Mouse (Mus musculus) skeletal muscle tissue, adult 2 months (tissue): ENCODE data around the gene Camta1.

Experiments
- DNase-seq: peaks from one replicate; pipeline ENCODE4 v3.0.0-alpha.2; 2012; ENCODE audit warnings: low read depth, low spot score

The Camta1 gene

GRCm38 (mm10) chr4:151386701-151387451 is 474.8 kb downstream of the Camta1 start:
- DNase-seq: no peak

GRCm38 (mm10) chr4:151385985-151386700 is 475.5 kb downstream of the Camta1 start:
- no peak for DNase-seq

- no peak for DNase-seq
Observed at GRCm38 (mm10) chr4:151377731-151378130, 483.9 kb downstream of the Camta1 start.

GRCm38 (mm10) chr4:151376234-151376633 is 485.4 kb downstream of the Camta1 start:
- no peak for DNase-seq

GRCm38 (mm10) chr4:151372855-151373566 is 488.7 kb downstream of the Camta1 start:
- DNase-seq: no peak

- no peak for DNase-seq
Observed at GRCm38 (mm10) chr4:151366941-151367545, 494.6 kb downstream of the Camta1 start.

GRCm38 (mm10) chr4:151360976-151361673 is 500.6 kb downstream of the Camta1 start:
- DNase-seq: no peak

GRCm38 (mm10) chr4:151355505-151355904 is 506.2 kb downstream of the Camta1 start:
- no peak for DNase-seq

- DNase-seq: no peak
Observed at GRCm38 (mm10) chr4:151352791-151353190, 508.9 kb downstream of the Camta1 start.

GRCm38 (mm10) chr4:151352249-151352648 is 509.4 kb downstream of the Camta1 start:
- DNase-seq: no peak

GRCm38 (mm10) chr4:151351757-151352156 is 509.9 kb downstream of the Camta1 start:
- no peak for DNase-seq

- no peak for DNase-seq
Observed at GRCm38 (mm10) chr4:151347620-151348019, 514.1 kb downstream of the Camta1 start.

- no peak for DNase-seq
Observed at GRCm38 (mm10) chr4:151346673-151347072, 515.0 kb downstream of the Camta1 start.

GRCm38 (mm10) chr4:151344811-151345210 is 516.9 kb downstream of the Camta1 start:
- DNase-seq: no peak

- no peak for DNase-seq
Observed at GRCm38 (mm10) chr4:151339421-151339820, 522.3 kb downstream of the Camta1 start.

- DNase-seq: no peak
Observed at GRCm38 (mm10) chr4:151338931-151339330, 522.7 kb downstream of the Camta1 start.

- DNase-seq: no peak
Observed at GRCm38 (mm10) chr4:151337543-151337942, 524.1 kb downstream of the Camta1 start.

GRCm38 (mm10) chr4:151336413-151336812 is 525.3 kb downstream of the Camta1 start:
- no peak for DNase-seq

- DNase-seq: no peak
Observed at GRCm38 (mm10) chr4:151334951-151335742, 526.5 kb downstream of the Camta1 start.

- no peak for DNase-seq
Observed at GRCm38 (mm10) chr4:151332074-151332849, 529.4 kb downstream of the Camta1 start.
